Mouse (Mus musculus) liver, embryonic 15.5 days (tissue): ENCODE data around the gene Rbm6. TPM values are rescaled to one million over a fixed set of nuclear protein-coding genes. Genes with fewer than 3 reads are reported as not detected.

Source experiments
- ATAC-seq: fragments of 200-750 bp; cut with Nextera tagmentation; 2 replicates; pipeline ENCODE4 v1.8.0; 2017; ENCODE audit warnings: moderate number of reproducible peaks, mild to moderate bottlenecking, moderate library complexity; ENCODE audit not compliant: insufficient read depth
- H3K27ac ChIP-seq: fragments of 300-500 bp; sonication (generic); replicated peaks from 2 replicates; pipeline ENCODE4 v1.5.1; 2015; ENCODE audit warnings: mild to moderate bottlenecking, inconsistent platforms
- H3K27me3 ChIP-seq: fragments of 300-500 bp; sonication (generic); 2 replicates; pipeline ENCODE4 v1.6.1; 2015; ENCODE audit warnings: mild to moderate bottlenecking, inconsistent platforms
- H3K36me3 ChIP-seq: fragments of 300-500 bp; sonication (generic); replicated peaks from 2 replicates; pipeline ENCODE4 v1.6.1; 2015; ENCODE audit warnings: moderate library complexity, mild to moderate bottlenecking, inconsistent platforms
- H3K4me1 ChIP-seq: fragments of 300-500 bp; sonication (generic); replicated peaks from 2 replicates; pipeline ENCODE4 v1.6.1; 2015; ENCODE audit warnings: inconsistent platforms
- H3K4me2 ChIP-seq: fragments of 300-500 bp; sonication (generic); 2 replicates; pipeline ENCODE4 v1.6.1; 2015; ENCODE audit warnings: moderate library complexity, mild to moderate bottlenecking, inconsistent platforms
- H3K4me3 ChIP-seq: fragments of 300-500 bp; sonication (generic); replicated peaks from 2 replicates; pipeline ENCODE4 v1.5.1; 2015; ENCODE audit warnings: mild to moderate bottlenecking, inconsistent platforms
- H3K9ac ChIP-seq: fragments of 300-500 bp; sonication (generic); 2 replicates; pipeline ENCODE4 v1.6.1; 2015; ENCODE audit warnings: moderate library complexity, mild to moderate bottlenecking, inconsistent platforms
- H3K9me3 ChIP-seq: fragments of 300-500 bp; sonication (generic); replicated peaks from 2 replicates; pipeline ENCODE4 v1.6.1; 2016; ENCODE audit warnings: inconsistent platforms
- WGBS: fragments of 180-500 bp; shearing (Covaris S2); methylation state at CpG from one replicate; pipeline ENCODE4 v1.1.7; 2015; ENCODE audit warnings: mixed read lengths; ENCODE audit not compliant: insufficient replicate concordance; 5-methylcytosine and 5-hydroxymethylcytosine counted together
- polyA plus RNA-seq: library from polyadenylated mRNA; unstranded; fragments of >200 nt; fragmentation: Nextera tagmentation; extraction: Ambion mirVana; gene quantifications from 2 replicates; pipeline ENCODE4 v1.2.1, GENCODE M21; 2015

Rbm6 gene
- polyA plus RNA-seq, 1 experiment from 2014 or later: 26.1 TPM

GRCm38 (mm10) chr9:107727041-107727440, 146.0 kb downstream of the Rbm6 start:
- Histone ChIP-seq H3K4me2 (no peak overlapping the region), H3K27me3 (peaks cover 17% of the 10 kb centered on the region), H3K36me3 (no peaks in the 10 kb centered on the region), H3K4me3 (no peak overlapping the region), H3K9me3 (no peaks in the 10 kb centered on the region), H3K4me1 (peaks cover 25% of the 10 kb centered on the region), H3K27ac (no peak overlapping the region), H3K9ac (no peak overlapping the region)
- 53% methylated on average over 3 of the region's 3 CpGs for WGBS
- ATAC-seq: no peak

GRCm38 (mm10) chr9:107724796-107725195, 148.2 kb downstream of the Rbm6 start:
- no peaks in the 10 kb centered on the region for H3K9me3 ChIP-seq
- peaks cover 36% of the 10 kb centered on the region for H3K27me3 ChIP-seq
- H3K4me2 ChIP-seq: no peak overlapping the region
- peak overlapping the region; percentile 51; the same call in 1 of the 2 replicates for H3K27ac ChIP-seq
- peaks cover 25% of the 10 kb centered on the region for H3K4me1 ChIP-seq
- peak; percentile 24; the same call in 1 of the 2 replicates for ATAC-seq
- no peaks in the 10 kb centered on the region for H3K36me3 ChIP-seq
- WGBS: 68% methylated on average over 1 of the region's 1 CpGs
- no peak overlapping the region for H3K4me3 ChIP-seq
- H3K9ac ChIP-seq: no peak overlapping the region

GRCm38 (mm10) chr9:107723794-107724531, 149.1 kb downstream of the Rbm6 start:
- H3K36me3 ChIP-seq: no peaks in the 10 kb centered on the region
- peaks cover 25% of the 10 kb centered on the region for H3K4me1 ChIP-seq
- H3K9me3 ChIP-seq: no peaks in the 10 kb centered on the region
- H3K27ac ChIP-seq: no peak overlapping the region
- no peak overlapping the region for H3K4me3 ChIP-seq
- no peak overlapping the region for H3K9ac ChIP-seq
- H3K27me3 ChIP-seq: peaks cover 43% of the 10 kb centered on the region
- H3K4me2 ChIP-seq: peak overlapping the region; percentile 39
- 4% methylated on average over 11 of the region's 11 CpGs for WGBS
- peak; percentile 55 for ATAC-seq

Other genes starting within 250 kb of the Rbm6 start
- 162 and 167 TPM in 2 replicates for gene Gnai2, start 237.9 kb downstream of the Rbm6 start, polyA plus RNA-seq
- 35.0 and 50.9 TPM in 2 replicates for gene Slc38a3, start 203.7 kb downstream of the Rbm6 start, polyA plus RNA-seq
- 1.2 and 1.3 TPM in 2 replicates for gene Gnat1, start 193.5 kb downstream of the Rbm6 start, polyA plus RNA-seq
- 0.76 and 0.92 TPM in 2 replicates for gene Sema3f, start 162.8 kb downstream of the Rbm6 start, polyA plus RNA-seq
- 63.8 and 72.0 TPM in 2 replicates for gene Rbm5, start 102.2 kb downstream of the Rbm6 start, polyA plus RNA-seq
- gene Mon1a, start 14.9 kb upstream of the Rbm6 start, polyA plus RNA-seq: 3.9 and 5.0 TPM in 2 replicates
- gene Mst1r, start 33.6 kb upstream of the Rbm6 start, polyA plus RNA-seq: 0.85 and 1.4 TPM in 2 replicates
- not detected in 2 replicates for gene Actl11, start 55.2 kb upstream of the Rbm6 start, polyA plus RNA-seq
- gene Camkv, start 62.4 kb upstream of the Rbm6 start, polyA plus RNA-seq: 0.08 and 0.09 TPM in 2 replicates
- gene Traip, start 76.9 kb upstream of the Rbm6 start, polyA plus RNA-seq: 12.6 and 14.6 TPM in 2 replicates
- gene Uba7, start 102.3 kb upstream of the Rbm6 start, polyA plus RNA-seq: 55.7 and 60.1 TPM in 2 replicates
- gene Gm20661, start 109.8 kb upstream of the Rbm6 start, polyA plus RNA-seq: 0.54 and 0.66 TPM in 2 replicates
- gene Inka1, start 112.6 kb upstream of the Rbm6 start, polyA plus RNA-seq: 50.5 and 50.8 TPM in 2 replicates
- 1.1 and 1.5 TPM in 2 replicates for gene Cdhr4, start 119.3 kb upstream of the Rbm6 start, polyA plus RNA-seq
- not detected in 2 replicates for gene Gm20662, start 123.1 kb upstream of the Rbm6 start, polyA plus RNA-seq
- 35.3 and 45.1 TPM in 2 replicates for gene Ip6k1, start 129.3 kb upstream of the Rbm6 start, polyA plus RNA-seq
- gene Gmppb, start 176.0 kb upstream of the Rbm6 start, polyA plus RNA-seq: 15.3 and 16.3 TPM in 2 replicates
- 1.5 and 1.8 TPM in 2 replicates for gene Amigo3, start 179.9 kb upstream of the Rbm6 start, polyA plus RNA-seq
- 41.1 and 51.2 TPM in 2 replicates for gene Mst1, start 207.2 kb upstream of the Rbm6 start, polyA plus RNA-seq
- gene Rnf123, start 210.1 kb upstream of the Rbm6 start, polyA plus RNA-seq: 100 and 123 TPM in 2 replicates
- gene Apeh, start 221.4 kb upstream of the Rbm6 start, polyA plus RNA-seq: 194 and 242 TPM in 2 replicates